Mouse (Mus musculus) megakaryocyte progenitor cell, adult 5-6 weeks (primary cell): ENCODE measurements at regions not wholly inside any gene's neighbourhood (a gene's known extent, or its start where the extent isn't known, plus 50 kb on each side); places are given as distances from the start of the nearest gene placed in this dataset.

Experiments
- ATAC-seq: replicated peaks from 2 replicates; pipeline ENCODE4 v1.8.0; 2016; ENCODE audit warnings: mild to moderate bottlenecking, moderate TSS enrichment, inconsistent platforms; ENCODE audit not compliant: poor library complexity

GRCm38 (mm10) chr6:67087393-67087792, 50.1 kb upstream of the Gadd45a start:
- peak; percentile 37 for ATAC-seq
